Mouse (Mus musculus) monocyte, adult 5-6 weeks (primary cell): ENCODE measurements around the gene Zfp553. TPM values are rescaled to one million over a fixed set of nuclear protein-coding genes. Genes with fewer than 3 reads are reported as not detected.

Experiments used
- ATAC-seq: fragments of 153-309, 156-312 bp; replicated peaks from 2 replicates; pipeline ENCODE4 v1.8.0; 2017; ENCODE audit warnings: mild to moderate bottlenecking; ENCODE audit not compliant: low TSS enrichment, insufficient number of reproducible peaks, severe bottlenecking, poor library complexity, low FRiP score
- total RNA-seq: library from RNA; stranded (forward); fragments of 200-1000, 200-491, 200-594 nt; gene quantifications from 3 replicates; pipeline ENCODE4 v1.2.3, GENCODE M21; 2017

The Zfp553 gene
- total RNA-seq, 1 experiment from 2014 or later, result 5.7 TPM

GRCm38 (mm10) chr7:127209851-127210250 is 23.0 kb upstream of the Zfp553 start:
- ATAC-seq, result no peak

GRCm38 (mm10) chr7:127210266-127210665 is 22.6 kb upstream of the Zfp553 start:
- no peak for ATAC-seq

- ATAC-seq, result no peak
These were observed 21.7 kb upstream of the Zfp553 start for GRCm38 (mm10) chr7:127211014-127211745.

- ATAC-seq, result no peak
These were observed 20.2 kb upstream of the Zfp553 start for GRCm38 (mm10) chr7:127212432-127213250.

- ATAC-seq, result no peak
These were observed 19.4 kb upstream of the Zfp553 start for GRCm38 (mm10) chr7:127213485-127213884.

- no peak for ATAC-seq
These were observed 18.9 kb upstream of the Zfp553 start for GRCm38 (mm10) chr7:127213930-127214329.

- no peak for ATAC-seq
These were observed 18.3 kb upstream of the Zfp553 start for GRCm38 (mm10) chr7:127214521-127214920.

GRCm38 (mm10) chr7:127214981-127215871 is 17.6 kb upstream of the Zfp553 start:
- ATAC-seq, result 0 out of 2 replicates have a peak, but pooled peaks have one; percentile 46

GRCm38 (mm10) chr7:127216307-127216706 is 16.6 kb upstream of the Zfp553 start:
- no peak for ATAC-seq

GRCm38 (mm10) chr7:127217475-127217874 is 15.4 kb upstream of the Zfp553 start:
- ATAC-seq, result no peak

- 0 out of 2 replicates have a peak, but pooled peaks have one; percentile 19 for ATAC-seq
These were observed 14.8 kb upstream of the Zfp553 start for GRCm38 (mm10) chr7:127217901-127218642.

- ATAC-seq, result no peak
These were observed 14.2 kb upstream of the Zfp553 start for GRCm38 (mm10) chr7:127218670-127219069.

- no peak for ATAC-seq
These were observed 12.4 kb upstream of the Zfp553 start for GRCm38 (mm10) chr7:127220440-127220839.

GRCm38 (mm10) chr7:127223106-127223505 is 9.8 kb upstream of the Zfp553 start:
- no peak for ATAC-seq

- no peak for ATAC-seq
These were observed 9.1 kb upstream of the Zfp553 start for GRCm38 (mm10) chr7:127223515-127224478.

- ATAC-seq, result no peak
These were observed 8.2 kb upstream of the Zfp553 start for GRCm38 (mm10) chr7:127224616-127225015.
